Mouse (Mus musculus): ENCODE data around the gene Scgb1c1. TPM values are rescaled to one million over a fixed set of nuclear protein-coding genes. Genes with fewer than 3 reads are reported as not detected.

Gene Scgb1c1
- total and polyA plus RNA-seq, 3 experiments = not detected

DNA sequence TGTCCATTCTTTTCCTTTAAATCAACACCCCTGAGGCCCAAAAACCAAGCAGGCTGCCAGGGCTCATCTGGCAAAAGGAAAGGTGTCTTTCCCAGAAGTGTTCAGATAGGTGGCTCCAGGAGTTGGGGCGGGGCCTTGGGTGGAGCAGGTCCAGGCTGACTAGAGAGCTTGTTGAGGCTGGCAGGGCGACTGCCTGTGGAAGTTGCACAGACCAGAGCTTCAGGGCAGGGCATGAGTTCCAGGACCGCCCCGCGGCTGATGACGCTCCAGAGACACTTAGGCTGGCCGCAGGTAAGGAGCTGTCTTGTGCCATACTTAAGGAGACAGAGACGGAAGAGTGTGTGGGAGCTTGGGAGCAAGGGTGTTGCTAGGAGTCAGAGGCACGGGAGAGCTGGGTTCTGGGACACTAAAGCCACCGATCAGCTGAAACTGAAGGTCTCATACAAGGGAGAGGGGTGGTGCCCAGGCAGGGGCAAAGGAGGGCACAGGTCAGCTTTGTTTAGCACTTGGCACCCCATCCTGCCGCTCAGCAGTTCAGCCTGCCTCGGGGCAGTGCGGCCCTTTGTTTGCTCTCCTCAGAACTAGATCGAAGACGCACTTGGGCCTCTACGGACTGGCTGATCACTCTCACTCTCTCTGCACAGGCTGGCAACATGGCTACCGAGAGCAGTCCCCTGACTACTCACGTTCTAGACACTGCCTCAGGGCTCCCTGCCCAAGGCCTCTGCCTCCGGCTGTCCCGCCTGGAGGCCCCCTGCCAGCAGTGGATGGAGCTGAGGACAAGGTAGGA, 10.2 kb upstream of the Scgb1c1 start, which contains the start of gene Urah (continued):
- no peak for TF ChIP-seq BHLHE40 (IDR thresholded peaks at IDR 0.05; ENCODE audit: low read depth, low read length)

DNA sequence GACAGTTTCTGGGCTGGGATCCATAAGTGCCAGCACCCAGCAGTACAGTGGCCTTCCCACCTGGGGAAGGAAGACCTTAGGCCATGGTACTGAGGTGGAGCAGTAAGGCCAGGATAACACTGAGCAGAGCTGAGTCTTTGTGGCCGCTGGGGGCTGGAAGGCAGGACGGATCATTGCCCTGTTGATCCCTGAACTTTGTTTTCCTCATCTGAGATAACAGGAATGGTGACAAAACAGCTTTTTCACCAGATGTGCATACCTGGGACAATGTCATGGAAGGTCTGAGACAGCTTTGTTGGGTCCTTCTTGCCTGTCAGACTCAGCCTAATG, 9.6 kb upstream of the Scgb1c1 start:
- in situ Hi-C loops (cut with MboI; ENCODE audit: low pct_ligation_motif_present, low pct_unique_long_range_greater_than_20kb, low sequenced_read_pairs) = loop anchor here (25.0 kb wide), 1 partner anchor 748 kb away; the partner anchor contains the start of genes Caly and Prap1
- no peak for DNase-seq (ENCODE audit: extremely low read depth)
- Histone ChIP-seq H3K9me3 (replicated peaks; ENCODE audit: low read length) (no peaks in the 10 kb centered on the region), H3K79me2 (replicated peaks; ENCODE audit: control insufficient read depth, extremely low read depth, insufficient read depth, poor library complexity, severe bottlenecking) (no peaks in the 10 kb centered on the region), H3K4me3 (replicated peaks in 1 of 3; ENCODE audit: low read depth in 2 of 3, low read length in 2 of 3, poor library complexity in 1 of 3) (no peak overlapping the region), H3K4me2 (ENCODE audit: insufficient read depth, low read depth, poor library complexity, severe bottlenecking) (no peak overlapping the region), H3K27me3 (replicated peaks) (peaks cover 79% of the 10 kb centered on the region), H3K27ac (ENCODE audit: insufficient read depth, low read depth) (no peak overlapping the region), H3K4me1 (ENCODE audit: control insufficient read depth in 1 of 2, insufficient read depth in 2 of 2) (no peaks in the 10 kb centered on the region), H3K9ac (ENCODE audit: insufficient read depth, low read depth) (no peak overlapping the region), H3K36me3 (replicated peaks in 1 of 2; ENCODE audit: control insufficient read depth in 1 of 2, insufficient read depth in 1 of 2, low read length in 1 of 2) (no peaks in the 10 kb centered on the region)
- TF ChIP-seq NELFE (IDR thresholded peaks at IDR 0.05; ENCODE audit: low read depth, low read length) = no peak
- TF ChIP-seq GABPA (IDR thresholded peaks at IDR 0.05; ENCODE audit: insufficient replicate concordance, low read depth, low read length) = no peak
- TF ChIP-seq PAX5 (IDR thresholded peaks at IDR 0.05; ENCODE audit: low read length) = no peak
- TF ChIP-seq MEF2A (IDR thresholded peaks at IDR 0.05; ENCODE audit: borderline replicate concordance, low read depth, low read length) = no peak
- no peak for TF ChIP-seq TBP (conservative IDR thresholded peaks at IDR 0.05; ENCODE audit: low read depth, low read length)
- TF ChIP-seq KAT2A (IDR thresholded peaks at IDR 0.05; ENCODE audit: insufficient replicate concordance, low read length) = no peak
- TF ChIP-seq NRF1 (IDR thresholded peaks at IDR 0.05; ENCODE audit: low read depth, low read length) = no peak
- no peak for TF ChIP-seq SIN3A (IDR thresholded peaks at IDR 0.05; ENCODE audit: low read length)
- no peak for TF ChIP-seq EP300 (IDR thresholded peaks at IDR 0.05; ENCODE audit: low read length)
- TF ChIP-seq HCFC1 (IDR thresholded peaks at IDR 0.05; ENCODE audit: low read depth, low read length) = no peak
- no peak for TF ChIP-seq JUN (IDR thresholded peaks at IDR 0.05; ENCODE audit: insufficient read depth, low read depth, low read length)
- no peak for TF ChIP-seq CHD2 (IDR thresholded peaks at IDR 0.05; ENCODE audit: low read length)
- no peak for TF ChIP-seq JUND (conservative IDR thresholded peaks at IDR 0.05; ENCODE audit: low read depth, low read length)
- no peak for TF ChIP-seq IRF4 (IDR thresholded peaks at IDR 0.05; ENCODE audit: low read depth, low read length)
- dilution Hi-C loops (cut with MboI; ENCODE audit: extremely low pct_ligation_motif_present, extremely low pct_unique_long_range_greater_than_20kb, low sequenced_read_pairs) = no loop called here

DNA sequence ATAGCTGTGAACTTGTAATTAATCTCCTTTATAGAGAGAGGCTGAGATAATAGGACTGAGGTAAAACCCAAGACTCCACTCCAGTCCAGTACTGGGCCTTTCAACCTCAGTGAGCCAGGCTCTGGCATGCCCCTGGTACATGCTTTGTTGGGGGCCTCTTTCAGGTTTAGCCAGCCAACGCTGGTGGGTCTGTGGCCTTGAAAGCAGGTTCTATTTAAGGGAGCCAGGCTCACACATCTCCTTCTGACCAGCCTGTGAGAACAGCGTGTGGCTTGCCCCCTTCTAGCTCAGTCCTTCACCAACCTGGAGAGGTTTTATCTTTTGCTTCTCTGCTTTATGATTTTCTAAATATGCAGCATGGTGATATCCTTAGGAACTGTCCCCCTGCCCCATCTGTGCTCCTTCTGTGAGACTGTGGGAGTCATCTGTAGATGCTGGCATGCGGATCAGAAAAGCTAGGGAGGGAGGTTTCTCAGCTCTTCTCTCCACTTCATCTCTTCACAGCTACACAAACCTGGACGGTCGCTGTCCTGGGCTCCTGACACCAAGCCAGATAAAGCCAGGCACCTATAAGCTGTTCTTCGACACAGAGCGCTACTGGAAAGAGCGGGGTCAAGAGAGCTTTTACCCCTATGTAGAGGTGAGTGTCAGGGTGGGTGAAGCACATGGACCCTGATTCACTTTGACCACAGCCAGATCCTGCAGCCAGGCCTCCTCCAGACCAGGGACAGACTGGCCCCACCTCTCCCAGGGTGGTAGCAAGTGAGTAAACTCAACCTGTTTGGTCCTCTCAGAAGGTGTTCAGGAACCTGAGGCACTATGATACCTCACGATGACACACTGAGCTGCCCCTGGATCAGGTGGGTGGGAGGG, 8.9 kb upstream of the Scgb1c1 start:
- dilution Hi-C loops (cut with MboI; ENCODE audit: extremely low pct_ligation_motif_present, extremely low pct_unique_long_range_greater_than_20kb, low sequenced_read_pairs) (no loop called here), in situ Hi-C loops (cut with MboI; ENCODE audit: low pct_ligation_motif_present, low pct_unique_long_range_greater_than_20kb, low sequenced_read_pairs) (loop anchor here (25.0 kb wide), 1 partner anchor 749 kb away; the partner anchor contains the start of genes Caly and Prap1)
- Histone ChIP-seq H3K4me2 (ENCODE audit: insufficient read depth, low read depth, poor library complexity, severe bottlenecking) (no peak overlapping the region), H3K9me3 (replicated peaks; ENCODE audit: low read length) (no peaks in the 10 kb centered on the region), H3K79me2 (replicated peaks; ENCODE audit: control insufficient read depth, extremely low read depth, insufficient read depth, poor library complexity, severe bottlenecking) (no peaks in the 10 kb centered on the region), H3K4me1 (ENCODE audit: control insufficient read depth in 1 of 2, insufficient read depth in 2 of 2) (no peaks in the 10 kb centered on the region), H3K36me3 (replicated peaks in 1 of 2; ENCODE audit: control insufficient read depth in 1 of 2, insufficient read depth in 1 of 2, low read length in 1 of 2) (no peaks in the 10 kb centered on the region), H3K27me3 (replicated peaks) (peaks cover 81% of the 10 kb centered on the region), H3K4me3 (replicated peaks in 1 of 3; ENCODE audit: low read depth in 2 of 3, low read length in 2 of 3, poor library complexity in 1 of 3) (no peak overlapping the region), H3K27ac (ENCODE audit: insufficient read depth, low read depth) (no peak overlapping the region), H3K9ac (ENCODE audit: insufficient read depth, low read depth) (no peak overlapping the region)
- no peak for DNase-seq (ENCODE audit: extremely low read depth)
- TF ChIP-seq TCF12 (IDR thresholded peaks at IDR 0.05; ENCODE audit: low read depth, low read length) (no peak), MAZ (IDR thresholded peaks at IDR 0.05; ENCODE audit: low read depth, low read length) (no peak), JUN (IDR thresholded peaks at IDR 0.05; ENCODE audit: insufficient read depth, low read depth, low read length) (no peak), ZNF384 (IDR thresholded peaks at IDR 0.05; ENCODE audit: low read depth, low read length) (no peak), POLR2A (IDR thresholded peaks at IDR 0.05; ENCODE audit: low read depth, low read length) (no peak), JUND (conservative IDR thresholded peaks at IDR 0.05; ENCODE audit: low read depth, low read length) (no peak)
